Mouse (Mus musculus) forebrain, embryonic 12.5 days (tissue): ENCODE data around the gene Olfr611. TPM values are rescaled to one million over a fixed set of nuclear protein-coding genes. Genes with fewer than 3 reads are reported as not detected.
"Not testable (repeated sequence)": the region's sequence is repeated elsewhere in the genome, so short reads cannot be mapped to it uniquely, and the experiment has no call there.

Source experiments
- ATAC-seq: fragments of 200-750 bp; cut with Nextera tagmentation; 2 replicates; pipeline ENCODE4 v1.8.0; 2017; ENCODE audit warnings: moderate TSS enrichment; ENCODE audit not compliant: low FRiP score
- H3K27ac ChIP-seq: fragments of 300-500 bp; sonication (generic); 2 replicates; pipeline ENCODE4 v1.5.1; 2016; ENCODE audit warnings: mild to moderate bottlenecking
- H3K27me3 ChIP-seq: fragments of 300-500 bp; sonication (generic); 2 replicates; pipeline ENCODE4 v1.6.1; 2016; ENCODE audit warnings: mild to moderate bottlenecking
- H3K36me3 ChIP-seq: fragments of 300-500 bp; sonication (generic); replicated peaks from 2 replicates; pipeline ENCODE4 v1.6.1; 2016; ENCODE audit warnings: mild to moderate bottlenecking
- H3K4me1 ChIP-seq: fragments of 300-500 bp; sonication (generic); 2 replicates; pipeline ENCODE4 v1.6.1; 2016
- H3K4me2 ChIP-seq: fragments of 300-500 bp; sonication (generic); 2 replicates; pipeline ENCODE4 v1.6.1; 2016; ENCODE audit warnings: mild to moderate bottlenecking, moderate library complexity
- H3K4me3 ChIP-seq: fragments of 300-500 bp; sonication (generic); replicated peaks from 2 replicates; pipeline ENCODE4 v1.5.1; 2016; ENCODE audit warnings: mild to moderate bottlenecking
- H3K9ac ChIP-seq: fragments of 300-500 bp; sonication (generic); 2 replicates; pipeline ENCODE4 v1.6.1; 2016; ENCODE audit warnings: mild to moderate bottlenecking
- H3K9me3 ChIP-seq: fragments of 300-500 bp; sonication (generic); 2 replicates; pipeline ENCODE4 v1.6.1; 2016
- WGBS: fragments of 180-500 bp; shearing (Covaris S2); methylation state at CpG from one replicate; pipeline ENCODE4 v1.1.7; 2016; 5-methylcytosine and 5-hydroxymethylcytosine counted together
- polyA plus RNA-seq: library from polyadenylated mRNA; unstranded; fragments of >200 nt; fragmentation: Nextera tagmentation; extraction: Ambion mirVana; gene quantifications from 2 replicates; pipeline ENCODE4 v1.2.1, GENCODE M21; 2016

Olfr611 gene
- not detected in 2 replicates for polyA plus RNA-seq

GRCm38 (mm10) chr7:103520746-103521145 is at the start of gene Olfr611:
TSS of gene Olfr611 (minus strand) at chr7:103520846.
- not testable (repeated sequence) for H3K9me3 ChIP-seq, H3K4me1 ChIP-seq, H3K27me3 ChIP-seq, H3K4me3 ChIP-seq, H3K4me2 ChIP-seq, H3K36me3 ChIP-seq, H3K27ac ChIP-seq, H3K9ac ChIP-seq, ATAC-seq
- WGBS, result 75% methylated on average over 1 of the region's 1 CpGs

DNA sequence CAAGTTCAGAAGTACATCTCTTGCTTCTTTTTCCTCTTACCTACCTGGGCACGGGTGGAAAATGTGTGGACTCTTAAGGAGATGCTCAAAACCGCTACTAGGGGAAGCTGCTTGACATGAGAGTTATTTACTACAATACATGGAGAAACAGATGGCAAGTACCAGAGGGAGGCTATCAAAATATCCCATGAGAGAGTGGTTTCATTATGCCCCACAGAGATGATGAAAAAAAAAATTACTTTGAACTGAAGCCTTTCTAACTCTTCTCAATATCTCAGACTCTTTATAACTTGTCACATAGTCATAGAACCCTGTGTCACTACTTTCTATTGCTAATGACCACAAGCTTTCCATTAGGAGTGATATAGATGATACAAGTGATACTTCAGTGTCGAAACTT is 48.4 kb upstream of the Olfr611 start, which contains the start of gene Olfr616:
Gene Olfr616, minus strand, starts transcription at position 101 of the 400 bp plus-strand sequence.
- no peaks in the 10 kb centered on the region for H3K27me3 ChIP-seq
- no peaks in the 10 kb centered on the region for H3K4me1 ChIP-seq
- ATAC-seq, result no peak
- no peaks in the 10 kb centered on the region for H3K36me3 ChIP-seq
- no peak within 1 kb of the TSS for H3K27ac ChIP-seq
- H3K4me2 ChIP-seq, result no peak within 1 kb of the TSS
- no peak within 1 kb of the TSS for H3K9ac ChIP-seq
- no peak within 1 kb of the TSS for H3K4me3 ChIP-seq
- 78% methylated on average over 3 of the region's 3 CpGs for WGBS
- no peaks in the 10 kb centered on the region for H3K9me3 ChIP-seq

- 78% methylated on average over 2 of the region's 2 CpGs for WGBS
- no peak for ATAC-seq
- Histone ChIP-seq H3K4me3 (no peak within 1 kb of the TSS), H3K4me1 (no peaks in the 10 kb centered on the region), H3K27ac (no peak within 1 kb of the TSS), H3K36me3 (no peaks in the 10 kb centered on the region), H3K27me3 (no peaks in the 10 kb centered on the region), H3K4me2 (no peak within 1 kb of the TSS), H3K9ac (no peak within 1 kb of the TSS), H3K9me3 (no peaks in the 10 kb centered on the region)
Measured at GRCm38 (mm10) chr7:103555779-103556178, 35.1 kb upstream of the Olfr611 start, which contains the start of gene Olfr615. TSS of gene Olfr615 (plus strand) at chr7:103556079.

DNA sequence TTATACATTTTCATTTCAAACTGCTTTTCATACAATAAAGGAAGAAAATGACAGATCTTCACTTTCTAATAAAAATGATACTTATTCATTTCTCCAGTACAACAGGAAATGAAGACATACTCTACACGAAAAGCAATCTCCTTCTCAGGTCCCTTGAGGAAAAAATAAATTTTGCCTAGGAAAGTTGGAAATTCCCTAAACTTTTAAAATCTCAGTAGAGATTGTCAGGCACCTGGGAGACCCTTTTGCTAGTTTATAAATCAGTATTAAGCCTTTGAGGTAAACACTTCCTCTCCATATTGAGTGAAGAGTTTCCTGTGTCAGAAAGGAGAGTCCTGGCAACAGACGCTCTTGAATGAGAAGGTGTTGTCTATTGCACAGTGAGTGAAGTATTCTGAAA is 27.1 kb upstream of the Olfr611 start, which contains the start of gene Olfr613:
Gene Olfr613, plus strand, starts transcription at position 301 of the 400 bp plus-strand sequence.
- Histone ChIP-seq H3K4me3 (no peak within 1 kb of the TSS), H3K4me1 (no peaks in the 10 kb centered on the region), H3K36me3 (no peaks in the 10 kb centered on the region), H3K9ac (no peak within 1 kb of the TSS), H3K4me2 (no peak within 1 kb of the TSS), H3K27me3 (no peaks in the 10 kb centered on the region), H3K9me3 (no peaks in the 10 kb centered on the region), H3K27ac (no peak within 1 kb of the TSS)
- ATAC-seq, result no peak
- WGBS, result 88% methylated on average over 2 of the region's 2 CpGs

GRCm38 (mm10) chr7:103542617-103543016 is 22.0 kb upstream of the Olfr611 start, which contains the start of gene Olfr612:
TSS of gene Olfr612 (minus strand) at chr7:103542717.
- H3K9ac ChIP-seq, ATAC-seq, H3K36me3 ChIP-seq, H3K4me3 ChIP-seq, H3K4me1 ChIP-seq, H3K9me3 ChIP-seq, H3K4me2 ChIP-seq, H3K27ac ChIP-seq, H3K27me3 ChIP-seq: not testable (repeated sequence)
- WGBS, result 79% methylated on average over 2 of the region's 2 CpGs

GRCm38 (mm10) chr7:103512022-103512421 is 8.6 kb downstream of the Olfr611 start, which contains the start of gene Olfr610:
TSS of gene Olfr610 (minus strand) at chr7:103512122.
- no peak within 1 kb of the TSS for H3K4me3 ChIP-seq
- H3K27ac ChIP-seq, result no peak within 1 kb of the TSS
- H3K36me3 ChIP-seq, result no peaks in the 10 kb centered on the region
- 92% methylated on average over 2 of the region's 2 CpGs for WGBS
- no peaks in the 10 kb centered on the region for H3K27me3 ChIP-seq
- no peaks in the 10 kb centered on the region for H3K9me3 ChIP-seq
- H3K9ac ChIP-seq, result no peak within 1 kb of the TSS
- no peak within 1 kb of the TSS for H3K4me2 ChIP-seq
- no peak for ATAC-seq
- no peaks in the 10 kb centered on the region for H3K4me1 ChIP-seq

- no peak within 1 kb of the TSS for H3K4me2 ChIP-seq
- H3K4me3 ChIP-seq, result no peak within 1 kb of the TSS
- H3K27me3 ChIP-seq, result no peaks in the 10 kb centered on the region
- H3K9ac ChIP-seq, result no peak within 1 kb of the TSS
- no peaks in the 10 kb centered on the region for H3K36me3 ChIP-seq
- no peaks in the 10 kb centered on the region for H3K9me3 ChIP-seq
- no peak for ATAC-seq
- WGBS, result 79% methylated on average over 1 of the region's 1 CpGs
- no peaks in the 10 kb centered on the region for H3K4me1 ChIP-seq
- no peak within 1 kb of the TSS for H3K27ac ChIP-seq
Measured at GRCm38 (mm10) chr7:103497962-103498361, 22.7 kb downstream of the Olfr611 start, which contains the start of gene Olfr609. TSS of gene Olfr609 (minus strand) at chr7:103498062.

DNA sequence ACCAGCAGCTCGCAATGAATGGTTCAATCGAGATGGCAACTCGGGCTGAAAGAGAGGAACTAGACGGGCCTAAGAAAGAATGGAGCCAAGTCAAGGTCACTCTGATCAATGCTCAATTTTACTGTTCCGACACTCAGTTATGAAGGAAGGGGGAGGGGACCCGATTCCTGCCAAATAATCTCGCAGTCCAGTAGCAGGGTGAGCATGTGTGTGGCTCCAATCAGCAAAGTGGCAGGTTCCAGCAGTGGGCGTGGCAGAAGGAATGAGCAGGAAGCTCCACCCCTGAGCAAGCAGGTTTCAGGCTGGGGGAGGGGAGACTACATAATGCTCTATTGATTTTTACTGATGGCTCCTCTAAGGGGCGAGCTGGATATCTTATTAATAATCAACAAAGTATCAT is 43.5 kb downstream of the Olfr611 start:
- H3K4me1 ChIP-seq, H3K9ac ChIP-seq, H3K4me3 ChIP-seq, H3K27ac ChIP-seq, H3K36me3 ChIP-seq, ATAC-seq, H3K9me3 ChIP-seq, H3K4me2 ChIP-seq, H3K27me3 ChIP-seq: not testable (repeated sequence)
- 85% methylated on average over 9 of the region's 9 CpGs for WGBS

- no peak within 1 kb of the TSS for H3K4me2 ChIP-seq
- H3K9me3 ChIP-seq, result no peaks in the 10 kb centered on the region
- no peak within 1 kb of the TSS for H3K9ac ChIP-seq
- H3K27ac ChIP-seq, result no peak within 1 kb of the TSS
- H3K4me3 ChIP-seq, result no peak within 1 kb of the TSS
- H3K36me3 ChIP-seq, result no peaks in the 10 kb centered on the region
- ATAC-seq, result no peak
- H3K4me1 ChIP-seq, result no peaks in the 10 kb centered on the region
- H3K27me3 ChIP-seq, result no peaks in the 10 kb centered on the region
Measured at GRCm38 (mm10) chr7:103469577-103469976, 51.1 kb downstream of the Olfr611 start, which contains the start of gene Olfr608. TSS of gene Olfr608 (plus strand) at chr7:103469877.

Other genes with a start within 250 kb of the Olfr611 start
- gene Olfr596, start 215.2 kb downstream of the Olfr611 start, polyA plus RNA-seq, result not detected in 2 replicates
- 0.20 TPM in 1 of 2 replicates, not detected in the other for gene Olfr597, start 204.5 kb downstream of the Olfr611 start, polyA plus RNA-seq
- gene Olfr598, start 197.3 kb downstream of the Olfr611 start, polyA plus RNA-seq, result not detected in 2 replicates
- not detected in 2 replicates for gene Olfr599, start 184.9 kb downstream of the Olfr611 start, polyA plus RNA-seq
- not detected in 2 replicates for gene Olfr600, start 171.2 kb downstream of the Olfr611 start, polyA plus RNA-seq
- gene Olfr601, start 158.2 kb downstream of the Olfr611 start, polyA plus RNA-seq, result not detected in 2 replicates
- gene Olfr603, start 134.7 kb downstream of the Olfr611 start, polyA plus RNA-seq, result not detected in 2 replicates
- not detected in 2 replicates for gene Usp17lc, start 105.8 kb downstream of the Olfr611 start, polyA plus RNA-seq
- gene Olfr605, start 75.4 kb downstream of the Olfr611 start, polyA plus RNA-seq, result not detected in 2 replicates
- gene Olfr606, start 71.8 kb downstream of the Olfr611 start, polyA plus RNA-seq, result not detected in 2 replicates
- gene Olfr607, start 56.7 kb downstream of the Olfr611 start, polyA plus RNA-seq, result not detected in 2 replicates
- gene Olfr608, start 51.0 kb downstream of the Olfr611 start, polyA plus RNA-seq, result not detected in 2 replicates
- not detected in 2 replicates for gene Olfr609, start 22.8 kb downstream of the Olfr611 start, polyA plus RNA-seq
- not detected in 2 replicates for gene Olfr610, start 8.7 kb downstream of the Olfr611 start, polyA plus RNA-seq
- not detected in 2 replicates for gene Olfr612, start 21.9 kb upstream of the Olfr611 start, polyA plus RNA-seq
- gene Olfr613, start 27.2 kb upstream of the Olfr611 start, polyA plus RNA-seq, result not detected in 2 replicates
- not detected in 2 replicates for gene Olfr615, start 35.2 kb upstream of the Olfr611 start, polyA plus RNA-seq
- gene Olfr616, start 48.3 kb upstream of the Olfr611 start, polyA plus RNA-seq, result not detected in 2 replicates
- not detected in 2 replicates for gene Olfr617, start 52.2 kb upstream of the Olfr611 start, polyA plus RNA-seq
- not detected in 2 replicates for gene Olfr618, start 69.3 kb upstream of the Olfr611 start, polyA plus RNA-seq
- not detected in 2 replicates for gene Olfr619, start 79.7 kb upstream of the Olfr611 start, polyA plus RNA-seq
- not detected in 2 replicates for gene Olfr620, start 91.7 kb upstream of the Olfr611 start, polyA plus RNA-seq
- gene Olfr622, start 121.9 kb upstream of the Olfr611 start, polyA plus RNA-seq, result not detected in 2 replicates
- not detected in 2 replicates for gene Olfr623, start 142.9 kb upstream of the Olfr611 start, polyA plus RNA-seq
- gene Olfr624, start 150.3 kb upstream of the Olfr611 start, polyA plus RNA-seq, result 0.04 TPM in 2 replicates
- not detected in 2 replicates for gene Olfr625-ps1, start 161.9 kb upstream of the Olfr611 start, polyA plus RNA-seq
- not detected in 2 replicates for gene Olfr243, start 193.8 kb upstream of the Olfr611 start, polyA plus RNA-seq
- gene Olfr628, start 209.5 kb upstream of the Olfr611 start, polyA plus RNA-seq, result not detected in 2 replicates
- not detected in 2 replicates for gene Olfr629, start 224.1 kb upstream of the Olfr611 start, polyA plus RNA-seq
- gene Olfr630, start 236.5 kb upstream of the Olfr611 start, polyA plus RNA-seq, result not detected in 2 replicates